Mouse (Mus musculus): ENCODE results near the gene Tmem127. TPM values are rescaled to one million over a fixed set of nuclear protein-coding genes. Genes with fewer than 3 reads are reported as not detected.

Tmem127 gene
- polyA plus RNA-seq, 1 experiment, result 46.2 TPM

GRCm38 (mm10) chr2:127237897-127238610 is 9.7 kb upstream of the Tmem127 start:
- no peaks in the 10 kb centered on the region for H3K4me1 ChIP-seq (ENCODE audit: control insufficient read depth, insufficient read depth, low read length)
- H3K27ac ChIP-seq (ENCODE audit: insufficient read depth, low read depth, low read length), result no peak overlapping the region
- TF ChIP-seq CTCF (IDR thresholded peaks at IDR 0.05; ENCODE audit: low read depth, low read length) (no peak), POLR2A (IDR thresholded peaks at IDR 0.05; ENCODE audit: borderline replicate concordance, low read depth, low read length) (no peak)
- no peak overlapping the region for H3K4me3 ChIP-seq (ENCODE audit: insufficient read depth, low read length)

- Histone ChIP-seq H3K4me1 (ENCODE audit: control insufficient read depth, insufficient read depth, low read length) (no peaks in the 10 kb centered on the region), H3K27ac (ENCODE audit: insufficient read depth, low read depth, low read length) (no peak overlapping the region), H3K4me3 (ENCODE audit: insufficient read depth, low read length) (no peak overlapping the region)
- TF ChIP-seq CTCF (IDR thresholded peaks at IDR 0.05; ENCODE audit: low read depth, low read length), result no peak
- no peak for TF ChIP-seq POLR2A (IDR thresholded peaks at IDR 0.05; ENCODE audit: borderline replicate concordance, low read depth, low read length)
These were observed 7.6 kb upstream of the Tmem127 start for GRCm38 (mm10) chr2:127240065-127240464.

- TF ChIP-seq CTCF (IDR thresholded peaks at IDR 0.05; ENCODE audit: low read depth, low read length), result no peak
- TF ChIP-seq POLR2A (IDR thresholded peaks at IDR 0.05; ENCODE audit: borderline replicate concordance, low read depth, low read length), result no peak
- no peak overlapping the region for H3K27ac ChIP-seq (ENCODE audit: insufficient read depth, low read depth, low read length)
- peaks cover 39% of the 10 kb centered on the region for H3K4me1 ChIP-seq (ENCODE audit: control insufficient read depth, insufficient read depth, low read length)
- peak overlapping the region; percentile 98 for H3K4me3 ChIP-seq (ENCODE audit: insufficient read depth, low read length)
These were observed 761 bp downstream of the Tmem127 start for GRCm38 (mm10) chr2:127248334-127249004.

DNA sequence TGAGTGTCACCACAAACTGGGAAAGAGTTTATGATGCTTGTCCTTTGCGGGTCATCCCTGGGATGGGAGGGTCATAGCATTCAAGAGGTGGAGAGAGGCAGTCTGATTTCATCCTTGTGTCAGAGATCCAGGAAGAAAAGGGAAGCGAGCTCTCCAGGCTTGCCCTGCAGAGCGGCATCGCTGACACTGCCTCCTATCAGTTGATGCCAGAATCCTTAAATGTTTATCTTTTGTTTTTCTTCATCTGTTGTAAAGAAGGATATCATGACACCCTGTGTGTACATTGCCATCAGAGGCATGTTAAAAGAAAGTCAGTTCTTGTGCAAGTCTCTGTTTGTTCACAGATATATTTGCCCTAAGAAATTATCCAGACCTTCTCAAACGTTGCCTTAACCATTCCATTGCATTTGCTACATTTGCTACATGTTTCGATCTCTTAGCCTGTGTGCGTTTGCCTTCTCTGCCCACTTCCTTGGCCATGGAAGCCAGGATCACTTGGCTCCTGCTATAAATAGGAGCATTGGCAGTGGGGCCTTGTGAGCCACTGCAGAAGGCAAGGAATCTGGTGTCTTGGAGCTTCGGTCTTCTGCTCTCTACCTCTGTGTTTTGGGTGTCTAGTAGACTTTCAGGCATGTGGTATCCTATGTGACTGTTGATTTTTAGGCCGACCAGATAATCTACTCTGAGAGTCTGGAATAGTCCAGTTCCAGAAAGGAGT is 2.7 kb downstream of the Tmem127 start:
- H3K4me3 ChIP-seq (ENCODE audit: insufficient read depth, low read length), result no peak overlapping the region
- H3K27ac ChIP-seq (ENCODE audit: insufficient read depth, low read depth, low read length), result no peak overlapping the region
- TF ChIP-seq POLR2A (IDR thresholded peaks at IDR 0.05; ENCODE audit: borderline replicate concordance, low read depth, low read length), result no peak
- no peak for TF ChIP-seq CTCF (IDR thresholded peaks at IDR 0.05; ENCODE audit: low read depth, low read length)
- H3K4me1 ChIP-seq (ENCODE audit: control insufficient read depth, insufficient read depth, low read length), result peaks cover 39% of the 10 kb centered on the region

GRCm38 (mm10) chr2:127251457-127251856 is 3.7 kb downstream of the Tmem127 start:
- no peak for TF ChIP-seq CTCF (IDR thresholded peaks at IDR 0.05; ENCODE audit: low read depth, low read length)
- no peak for TF ChIP-seq POLR2A (IDR thresholded peaks at IDR 0.05; ENCODE audit: borderline replicate concordance, low read depth, low read length)
- Histone ChIP-seq H3K27ac (ENCODE audit: insufficient read depth, low read depth, low read length) (no peak overlapping the region), H3K4me3 (ENCODE audit: insufficient read depth, low read length) (no peak overlapping the region), H3K4me1 (ENCODE audit: control insufficient read depth, insufficient read depth, low read length) (peaks cover 34% of the 10 kb centered on the region)

DNA sequence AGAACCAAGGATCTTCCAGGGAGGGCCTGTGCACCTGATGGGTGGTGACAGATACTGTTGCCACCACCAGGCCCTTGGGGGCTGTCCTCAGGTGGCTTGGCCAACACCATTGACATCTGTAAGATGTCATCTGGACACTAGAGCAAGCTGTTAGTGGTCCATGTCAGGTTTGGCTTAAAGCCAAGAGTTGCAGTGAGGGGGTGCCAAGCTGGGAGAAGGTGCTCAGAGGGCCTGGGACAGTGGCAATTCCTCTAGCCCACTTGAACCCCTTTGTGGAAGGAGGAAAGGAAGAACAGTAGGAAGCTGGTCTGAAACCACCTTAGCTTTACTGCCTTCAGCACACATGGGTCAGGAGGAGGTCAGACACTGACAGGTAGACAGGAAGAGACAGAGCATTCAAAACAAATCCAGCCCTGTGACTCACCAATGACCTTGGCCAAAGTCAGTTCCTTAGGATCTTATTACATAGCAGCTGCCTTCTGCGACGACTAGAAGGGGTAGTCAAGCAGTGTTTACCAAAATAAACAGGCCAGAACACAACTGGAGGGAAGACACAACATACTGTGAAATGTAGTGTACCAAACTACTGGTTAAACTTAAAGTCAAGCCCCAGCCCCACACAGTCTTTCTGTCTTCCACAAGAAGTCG is 4.3 kb downstream of the Tmem127 start:
- Histone ChIP-seq H3K27ac (ENCODE audit: insufficient read depth, low read depth, low read length) (no peak overlapping the region), H3K4me1 (ENCODE audit: control insufficient read depth, insufficient read depth, low read length) (peaks cover 34% of the 10 kb centered on the region), H3K4me3 (ENCODE audit: insufficient read depth, low read length) (no peak overlapping the region)
- TF ChIP-seq POLR2A (IDR thresholded peaks at IDR 0.05; ENCODE audit: borderline replicate concordance, low read depth, low read length) (no peak), CTCF (IDR thresholded peaks at IDR 0.05; ENCODE audit: low read depth, low read length) (no peak)

DNA sequence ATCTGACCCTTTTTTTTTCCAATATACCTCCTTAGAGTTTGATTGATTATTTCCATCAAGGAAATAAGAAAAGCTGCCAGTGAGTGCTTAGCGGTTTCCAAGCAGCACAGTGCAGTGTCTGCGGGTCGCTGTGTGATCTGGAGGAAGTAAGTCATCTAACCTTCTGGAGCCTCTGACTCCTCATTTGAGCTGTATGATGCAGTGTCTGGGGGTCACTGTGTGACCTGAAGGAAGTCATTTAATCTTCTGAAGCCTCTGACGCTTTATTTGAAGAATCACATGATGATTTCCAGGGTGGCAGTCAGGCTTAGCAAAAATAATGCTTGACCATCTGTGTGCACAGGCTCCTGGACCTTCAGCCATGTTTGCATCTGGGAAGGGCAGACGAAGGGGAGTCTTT is 5.1 kb downstream of the Tmem127 start:
- peaks cover 34% of the 10 kb centered on the region for H3K4me1 ChIP-seq (ENCODE audit: control insufficient read depth, insufficient read depth, low read length)

DNA sequence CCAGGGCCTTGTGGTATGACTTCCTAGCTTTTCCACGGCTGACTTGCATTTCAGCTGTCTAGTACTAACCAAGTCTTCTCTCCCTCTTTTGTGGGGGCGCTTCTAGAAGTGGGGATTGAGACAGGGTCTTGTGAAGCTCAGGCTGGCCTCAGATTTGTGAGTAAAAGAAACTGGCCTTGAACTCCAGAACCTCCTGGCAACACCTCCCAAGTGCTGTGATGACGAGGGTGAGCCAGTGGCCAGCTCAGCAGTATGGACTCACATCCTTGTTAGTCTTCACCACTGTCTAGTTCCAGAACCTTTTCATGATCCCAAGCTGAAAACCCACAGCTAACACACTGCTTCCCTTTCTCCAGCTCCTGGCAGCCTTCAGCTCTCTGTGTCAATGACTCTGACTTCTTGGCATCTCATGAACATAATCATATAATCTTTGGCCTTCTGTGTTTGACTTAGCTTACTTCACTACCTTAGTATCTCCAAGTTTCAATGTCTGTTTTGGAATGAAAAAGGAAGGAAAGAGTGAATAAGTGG is 7.0 kb downstream of the Tmem127 start:
- no peak overlapping the region for H3K4me3 ChIP-seq (ENCODE audit: insufficient read depth, low read length)
- no peak overlapping the region for H3K27ac ChIP-seq (ENCODE audit: insufficient read depth, low read depth, low read length)
- H3K4me1 ChIP-seq (ENCODE audit: control insufficient read depth, insufficient read depth, low read length), result peaks cover 25% of the 10 kb centered on the region
- TF ChIP-seq CTCF (IDR thresholded peaks at IDR 0.05; ENCODE audit: low read depth, low read length), result no peak
- TF ChIP-seq POLR2A (IDR thresholded peaks at IDR 0.05; ENCODE audit: borderline replicate concordance, low read depth, low read length), result no peak

More for the DNA sequence above, 5.1 kb downstream of the Tmem127 start:
- no peak overlapping the region for H3K4me3 ChIP-seq (ENCODE audit: insufficient read depth, low read length)
- H3K27ac ChIP-seq (ENCODE audit: insufficient read depth, low read depth, low read length), result no peak overlapping the region
- no peak for TF ChIP-seq CTCF (IDR thresholded peaks at IDR 0.05; ENCODE audit: low read depth, low read length)
- TF ChIP-seq POLR2A (IDR thresholded peaks at IDR 0.05; ENCODE audit: borderline replicate concordance, low read depth, low read length), result no peak

- H3K4me1 ChIP-seq (ENCODE audit: control insufficient read depth, insufficient read depth, low read length), result peaks cover 22% of the 10 kb centered on the region
- no peak overlapping the region for H3K27ac ChIP-seq (ENCODE audit: insufficient read depth, low read depth, low read length)
- no peak for TF ChIP-seq CTCF (IDR thresholded peaks at IDR 0.05; ENCODE audit: low read depth, low read length)
- TF ChIP-seq POLR2A (IDR thresholded peaks at IDR 0.05; ENCODE audit: borderline replicate concordance, low read depth, low read length), result no peak
- H3K4me3 ChIP-seq (ENCODE audit: insufficient read depth, low read length), result no peak overlapping the region
These were observed 7.6 kb downstream of the Tmem127 start for GRCm38 (mm10) chr2:127255294-127255693.
